Comparison of ENCODE assay signal across 8 mouse cellular contexts in genomic region chr9:37085370-37085769, GRCm38 (mm10).
A peak's percentile ranks its signal among the peaks of the same experiment; 100 is the strongest.
DNase-seq lines count a peak whose midpoint lies in the region; ATAC-seq and TF ChIP-seq lines count a peak whose summit lies in the region.

No protein-coding gene starts in this region.

- TF ChIP-seq EP300 in heart, postnatal 0 days (IDR thresholded peaks at IDR 0.05; ENCODE audit: low read depth): no peak

- DNase-seq in kidney, adult 2 months: peak; percentile 61
- DNase-seq in 3T3-L1 (ENCODE audit: low read depth, low spot score): peak; percentile 90
- DNase-seq in adipocyte (ENCODE audit: low spot score): peak; percentile 83
- peak; percentile 81 for DNase-seq in heart, postnatal 0 days (ENCODE audit: low spot score)
- DNase-seq in left cerebral cortex, adult 18-20 months (ENCODE audit: low spot score in 2 of 2): no peak
- no peak for DNase-seq in urinary bladder, postnatal 10 days (ENCODE audit: low spot score)

- H3K4me1 ChIP-seq in kidney, adult 2 months (ENCODE audit: control insufficient read depth, insufficient read depth, low read length): peaks cover 4% of the 10 kb centered on the region; the same call in 1 of the 2 replicates
- H3K4me1 ChIP-seq in kidney, embryonic 16.5 days (ENCODE audit: insufficient read depth, low read length): peaks cover 11% of the 10 kb centered on the region
- H3K4me1 ChIP-seq in heart, postnatal 0 days (ENCODE audit: control insufficient read depth, insufficient read depth): peaks cover 14% of the 10 kb centered on the region

- no peak overlapping the region for H3K4me2 ChIP-seq in kidney, embryonic 16.5 days (replicated peaks; ENCODE audit: low read depth, low read length)
- H3K4me2 ChIP-seq in heart, postnatal 0 days (ENCODE audit: low read depth, low read length): no peak overlapping the region

- WGBS in kidney, adult 2 months: 69% methylated on average over 2 of the region's 2 CpGs
- WGBS in kidney, embryonic 16.5 days: 69% methylated on average over 2 of the region's 2 CpGs
- WGBS in heart, postnatal 0 days: 25% methylated on average over 2 of the region's 2 CpGs

- no peak for TF ChIP-seq CTCF in kidney, adult 2 months (conservative IDR thresholded peaks at IDR 0.05; ENCODE audit: insufficient read depth, insufficient read length, low read depth, low read length)
- no peak for TF ChIP-seq CTCF in heart, postnatal 0 days (IDR thresholded peaks at IDR 0.05; ENCODE audit: low read depth)

- no peaks in the 10 kb centered on the region for H3K36me3 ChIP-seq in kidney, adult 2 months (ENCODE audit: control insufficient read depth, insufficient read depth, low read length)
- no peaks in the 10 kb centered on the region for H3K36me3 ChIP-seq in kidney, embryonic 16.5 days (ENCODE audit: insufficient read depth, low read length)
- H3K36me3 ChIP-seq in heart, postnatal 0 days (replicated peaks; ENCODE audit: control insufficient read depth, insufficient read depth, low read length): no peaks in the 10 kb centered on the region

- H3K27me3 ChIP-seq in kidney, adult 2 months (replicated peaks; ENCODE audit: control insufficient read depth, insufficient read depth, low read length): no peaks in the 10 kb centered on the region
- no peaks in the 10 kb centered on the region for H3K27me3 ChIP-seq in kidney, embryonic 16.5 days (ENCODE audit: insufficient read depth, low read length)
- no peaks in the 10 kb centered on the region for H3K27me3 ChIP-seq in heart, postnatal 0 days (ENCODE audit: control insufficient read depth, insufficient read depth, low read length)

- no peaks in the 10 kb centered on the region for H3K9me3 ChIP-seq in kidney, embryonic 16.5 days (ENCODE audit: low read length)
- H3K9me3 ChIP-seq in heart, postnatal 0 days (replicated peaks; ENCODE audit: control insufficient read depth, low read length): no peaks in the 10 kb centered on the region

- TF ChIP-seq POLR2A in kidney, adult 2 months (IDR thresholded peaks at IDR 0.05; ENCODE audit: low read depth, low read length): no peak

- H3K27ac ChIP-seq in kidney, adult 2 months (ENCODE audit: insufficient read depth, low read depth, low read length): no peak overlapping the region
- H3K27ac ChIP-seq in kidney, embryonic 16.5 days (ENCODE audit: low read length): no peak overlapping the region
- H3K27ac ChIP-seq in heart, postnatal 0 days (ENCODE audit: low read depth): peak overlapping the region; percentile 7; the same call in 1 of the 2 replicates

- no peak overlapping the region for H3K4me3 ChIP-seq in kidney, adult 2 months (ENCODE audit: insufficient read depth, low read depth, low read length)
- no peak overlapping the region for H3K4me3 ChIP-seq in kidney, embryonic 16.5 days (ENCODE audit: low read length)
- H3K4me3 ChIP-seq in heart, postnatal 0 days (ENCODE audit: low read depth, low read length): no peak overlapping the region

- H3K9ac ChIP-seq in kidney, embryonic 16.5 days (replicated peaks; ENCODE audit: low read length): no peak overlapping the region
- no peak overlapping the region for H3K9ac ChIP-seq in heart, postnatal 0 days (replicated peaks; ENCODE audit: low read depth, low read length)

- no peak for ATAC-seq in kidney, embryonic 16.5 days (ENCODE audit: low FRiP score, low TSS enrichment)
- peak; percentile 80 for ATAC-seq in heart, postnatal 0 days (ENCODE audit: insufficient read depth, low read depth)
- no peak for ATAC-seq in erythroid progenitor cell, adult 5-6 weeks (replicated peaks; ENCODE audit: low FRiP score, poor library complexity, severe bottlenecking)

Comparison
In these comparisons a context has a peak if more than half of its experiments do, and no peak if none do; other contexts are left out.
1. DNase-seq: peak in kidney, adult 2 months (single experiment), 3T3-L1 (single experiment), adipocyte (single experiment) and heart, postnatal 0 days (single experiment); none in left cerebral cortex, adult 18-20 months (0 of 2) and urinary bladder, postnatal 10 days (single experiment).